Mouse (Mus musculus) NIH3T3 (cell line): ENCODE measurements around the gene Rnf144b.

Source experiments
- DNase-seq: peaks from one replicate; pipeline ENCODE4 v3.0.0-alpha.2; 2012; ENCODE audit warnings: low read depth

The Rnf144b gene

GRCm38 (mm10) chr13:47223576-47224538, 101.4 kb downstream of the Rnf144b start:
- DNase-seq = no peak

GRCm38 (mm10) chr13:47224648-47225323, 102.3 kb downstream of the Rnf144b start:
- no peak for DNase-seq

- no peak for DNase-seq
These were observed 102.9 kb downstream of the Rnf144b start for GRCm38 (mm10) chr13:47225324-47225697.

- DNase-seq = no peak
These were observed 103.3 kb downstream of the Rnf144b start for GRCm38 (mm10) chr13:47225802-47226201.

DNA sequence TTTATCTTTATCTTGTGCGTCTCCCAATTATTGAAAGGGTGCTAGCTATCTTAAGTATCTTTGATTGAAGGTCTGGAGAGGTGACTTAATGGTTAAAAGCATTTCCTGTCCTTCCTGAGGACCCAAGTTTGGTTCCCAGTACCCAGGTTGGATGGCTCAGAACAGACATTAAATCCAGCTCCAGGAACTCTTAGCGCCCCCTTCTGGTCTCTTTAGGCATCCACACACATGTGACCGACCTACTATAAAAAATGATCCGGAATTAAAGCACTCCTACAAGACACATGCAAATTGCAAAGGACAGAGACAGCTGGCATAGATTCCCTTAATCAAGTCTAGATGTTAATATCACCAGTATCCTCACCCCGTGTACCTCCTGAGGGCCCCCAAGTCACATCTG, 104.1 kb downstream of the Rnf144b start:
- DNase-seq = no peak

DNA sequence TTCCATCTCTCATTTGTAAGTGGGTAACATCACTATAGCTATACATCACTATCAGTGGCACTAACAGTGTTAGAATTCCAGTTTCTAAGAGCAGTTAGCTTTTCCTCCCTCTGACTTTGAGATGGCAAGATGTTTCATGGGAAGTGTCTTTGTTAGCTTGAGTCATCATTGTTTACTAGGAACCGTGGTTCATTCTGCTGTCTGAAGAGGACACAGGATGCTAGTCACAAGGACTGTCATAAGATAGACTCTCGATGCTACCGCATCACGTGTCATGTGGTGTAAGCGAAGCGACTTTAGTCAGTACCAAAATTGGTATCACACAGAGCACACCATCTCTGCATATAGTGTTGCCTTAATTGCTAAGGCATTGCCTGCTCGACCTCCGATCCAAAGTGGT, 105.7 kb downstream of the Rnf144b start:
- no peak for DNase-seq

DNA sequence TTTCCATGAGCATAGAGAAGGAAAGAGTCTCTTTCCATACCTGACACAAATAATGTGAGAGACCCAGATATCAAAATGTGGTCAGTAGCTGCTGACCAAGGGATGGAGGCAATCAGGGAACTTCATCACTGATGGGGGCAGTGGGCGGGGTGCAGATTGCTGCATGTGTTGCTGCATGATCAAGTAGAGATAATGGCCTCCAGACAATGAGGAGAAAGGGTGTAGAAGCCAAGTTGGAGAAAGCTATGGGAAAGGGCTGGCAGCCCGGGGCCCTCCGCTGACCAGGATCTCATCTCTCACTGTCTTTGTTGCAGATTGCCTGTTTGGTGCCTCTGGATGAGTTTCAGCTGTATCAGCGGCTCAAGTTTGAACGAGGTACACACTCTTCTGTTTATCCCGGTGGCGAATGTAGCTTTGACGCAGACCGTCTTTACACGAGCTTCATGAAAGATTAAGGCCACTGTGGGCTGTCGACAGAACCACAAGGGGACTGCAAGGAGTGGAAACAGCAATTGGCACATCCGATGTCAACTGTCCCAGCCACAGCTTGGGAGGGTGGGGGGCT, 106.3 kb downstream of the Rnf144b start:
- DNase-seq = no peak

- DNase-seq = no peak
These were observed 109.7 kb downstream of the Rnf144b start for GRCm38 (mm10) chr13:47232163-47232562.

- DNase-seq = no peak
These were observed 114.9 kb downstream of the Rnf144b start for GRCm38 (mm10) chr13:47237376-47237775.

DNA sequence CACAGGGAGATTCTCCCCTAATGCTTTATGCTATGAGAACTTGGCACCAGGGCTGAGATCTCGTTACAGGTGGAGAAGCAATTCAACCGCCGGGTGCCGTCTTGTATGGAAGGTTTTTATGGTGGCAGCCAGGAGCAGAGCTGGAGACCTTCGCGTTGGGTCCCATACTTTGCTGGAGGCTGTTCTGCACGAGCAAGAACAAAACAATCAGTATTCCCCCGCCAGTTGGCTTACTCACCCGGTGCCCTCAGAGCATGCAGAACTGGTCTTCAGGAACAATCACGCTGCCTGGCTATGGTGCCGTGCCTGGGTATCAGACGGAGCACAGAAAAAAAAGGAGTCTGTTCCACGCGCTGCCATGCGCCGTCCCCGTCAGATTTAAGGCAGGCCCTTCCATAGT, 115.7 kb downstream of the Rnf144b start:
- no peak for DNase-seq

DNA sequence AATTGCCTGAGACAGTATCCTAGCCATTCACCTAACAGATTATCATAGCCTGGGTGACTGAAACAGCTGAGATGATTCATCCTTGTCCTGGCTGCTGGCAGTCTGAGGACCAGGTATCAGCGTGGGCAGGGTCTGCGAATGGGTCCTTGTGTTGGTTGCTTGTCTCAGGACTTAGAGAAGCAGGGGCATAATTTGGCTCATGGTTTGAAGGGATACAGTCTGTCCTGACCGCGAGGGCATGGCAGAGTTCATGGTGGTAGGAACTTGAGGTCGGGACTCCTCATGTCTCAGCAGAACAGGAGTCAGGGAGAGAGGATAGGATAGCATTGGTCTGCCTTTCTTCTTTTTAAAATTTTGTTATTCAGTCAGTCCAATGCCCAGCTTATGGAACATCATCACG, 121.1 kb downstream of the Rnf144b start:
- no peak for DNase-seq

DNA sequence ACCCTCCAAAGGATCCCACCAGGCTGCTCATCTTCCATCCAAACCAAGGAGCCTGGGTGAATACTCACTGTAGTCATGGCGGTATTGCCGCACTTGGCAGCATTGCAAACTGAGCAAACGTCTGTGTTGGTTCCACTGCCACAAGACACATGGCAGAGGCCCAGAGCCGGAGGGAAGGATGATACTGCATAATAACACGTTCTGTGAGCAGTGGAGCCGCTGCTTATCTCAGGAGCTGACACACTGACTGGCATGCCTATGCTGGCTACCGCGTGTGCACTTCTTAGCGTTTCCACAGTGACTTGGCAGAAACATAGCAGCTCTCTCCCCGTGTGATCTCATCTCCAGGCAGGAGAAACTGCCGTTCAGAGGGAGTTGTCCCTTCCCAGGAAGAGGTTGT, 122.3 kb downstream of the Rnf144b start:
- no peak for DNase-seq

DNA sequence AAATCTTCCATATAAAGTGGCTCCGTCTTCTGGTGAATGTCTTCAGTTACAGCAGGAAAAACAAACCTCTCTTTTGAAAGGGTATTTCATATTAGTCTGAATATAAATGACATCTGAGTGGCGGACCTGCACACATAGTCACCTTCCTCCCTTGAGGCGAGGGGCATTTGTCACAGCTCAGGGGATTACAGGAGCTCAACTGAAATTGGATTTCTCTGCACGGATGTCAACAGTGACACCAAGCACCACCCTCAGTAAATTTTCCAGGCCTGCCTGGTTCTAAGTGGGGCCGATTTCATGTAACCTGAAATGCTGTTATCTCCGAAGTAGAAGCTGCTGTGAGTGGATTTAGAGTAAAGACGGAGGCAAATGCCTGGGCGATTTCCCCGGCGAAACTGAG, 124.0 kb downstream of the Rnf144b start:
- DNase-seq = no peak

- DNase-seq = no peak
These were observed 124.8 kb downstream of the Rnf144b start for GRCm38 (mm10) chr13:47247156-47247800.

DNA sequence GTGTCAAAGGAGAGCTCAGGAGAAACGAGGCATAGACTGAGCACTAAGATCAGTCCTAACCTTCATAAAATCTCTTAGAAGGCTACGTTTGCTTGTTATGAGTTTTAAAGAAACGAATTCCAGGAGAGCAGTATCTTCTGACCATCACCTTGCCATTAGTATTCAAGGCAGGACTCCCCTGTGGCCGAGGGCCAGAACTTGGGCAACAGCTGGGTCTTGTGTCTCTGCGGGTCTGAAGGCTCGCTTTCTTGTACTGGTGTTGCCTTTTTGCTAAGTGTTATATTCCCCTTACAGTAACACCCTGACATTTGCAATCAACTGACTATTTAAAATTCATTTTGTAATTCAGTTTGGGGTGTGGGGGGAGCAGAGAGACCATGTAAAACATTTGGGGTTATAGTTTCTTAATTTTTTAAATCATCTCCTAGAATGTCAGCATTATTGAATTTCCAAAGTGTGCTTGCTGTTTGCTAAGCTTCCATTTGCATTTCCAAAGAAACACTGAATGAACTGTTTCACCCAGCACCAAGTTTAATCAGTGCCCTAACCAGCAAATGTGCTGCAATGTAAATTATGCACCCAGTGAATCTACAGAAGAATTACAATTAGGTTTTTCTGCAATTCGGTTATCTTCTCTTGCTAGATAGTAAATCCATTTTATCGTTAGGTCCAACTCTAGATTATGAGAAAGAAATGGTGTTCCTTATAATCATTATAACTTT, 126.0 kb downstream of the Rnf144b start:
- DNase-seq = no peak

GRCm38 (mm10) chr13:47250615-47251014, 128.2 kb downstream of the Rnf144b start:
- no peak for DNase-seq

GRCm38 (mm10) chr13:47251114-47251764, 128.8 kb downstream of the Rnf144b start:
- no peak for DNase-seq

- DNase-seq = peak; percentile 51
These were observed 131.3 kb downstream of the Rnf144b start for GRCm38 (mm10) chr13:47253711-47254110.

GRCm38 (mm10) chr13:47259297-47259696, 136.8 kb downstream of the Rnf144b start:
- no peak for DNase-seq

DNA sequence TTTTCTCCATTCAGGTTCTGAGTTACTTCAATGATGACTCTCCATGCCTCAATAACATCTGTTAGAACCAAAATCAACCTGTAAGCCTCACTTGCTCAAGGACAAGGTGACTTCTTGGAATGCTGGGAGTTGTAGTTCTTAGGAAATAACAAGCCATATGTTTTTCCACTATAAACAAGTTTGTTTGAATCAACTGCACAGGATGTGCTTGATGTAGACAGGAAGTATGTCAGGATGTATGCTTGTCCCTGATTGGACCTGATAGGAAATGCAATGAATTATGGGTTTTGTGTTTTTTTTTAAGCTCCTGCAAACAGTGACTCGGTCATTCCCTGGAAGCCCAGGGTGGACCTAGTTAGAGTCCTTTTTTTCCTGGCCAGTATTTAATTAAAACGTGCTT, 139.5 kb downstream of the Rnf144b start:
- DNase-seq = peak; percentile 20

GRCm38 (mm10) chr13:47264382-47264781, 141.9 kb downstream of the Rnf144b start:
- DNase-seq = no peak
